Comparison of ENCODE assay signal across 9 mouse cellular contexts in the genomic region with DNA sequence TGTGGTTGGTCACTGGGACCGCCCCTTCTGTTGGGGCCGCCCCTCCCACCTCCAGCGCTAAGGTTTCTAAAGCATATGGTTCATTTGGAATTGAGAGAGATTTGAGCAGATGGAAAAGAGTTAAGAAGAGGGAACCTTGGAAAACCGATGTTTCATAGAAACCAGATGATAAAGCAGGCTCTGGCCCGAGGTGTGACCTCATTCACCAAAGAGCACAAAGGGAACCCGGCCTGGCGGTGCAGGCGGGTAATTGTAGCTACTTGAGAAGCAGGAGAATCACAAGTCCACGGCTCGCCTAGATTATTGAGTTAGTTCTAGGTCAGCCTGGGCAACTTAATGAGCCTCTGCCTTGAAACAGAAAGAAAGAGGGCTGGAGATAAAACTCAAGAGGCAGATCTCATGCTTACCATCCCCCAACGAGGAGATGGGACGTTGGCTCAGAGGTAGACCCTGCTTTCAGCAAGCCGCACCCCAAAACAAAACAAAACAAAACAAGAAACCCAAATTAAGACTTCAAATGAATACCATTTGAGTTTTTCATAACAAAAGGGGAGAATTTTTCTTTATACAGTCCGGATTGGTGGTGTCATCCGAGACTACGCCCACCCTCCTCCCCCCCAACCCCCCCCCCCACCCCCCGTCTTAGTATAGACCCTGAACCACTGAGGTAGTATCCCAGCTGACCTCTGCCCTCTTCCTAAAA. TPM values are rescaled to one million over a fixed set of nuclear protein-coding genes. Genes with fewer than 3 reads are reported as not detected.
DNase-seq lines count a peak whose midpoint lies in the region; ATAC-seq lines count a peak whose summit lies in the region.
"Had no signal": no experiment of that assay in that cellular context is flagged by ENCODE, and none has a peak within 500 bp of the region (broad histone marks: within the 10 kb centered on the region; RNA-seq: fewer than 3 reads in every experiment).

TSS of gene Grid2ip (plus strand) at position 653 of the 703 bp plus-strand sequence.

- H3K9me3 ChIP-seq in megakaryocyte, embryonic 14.5 days = peaks cover 34% of the 10 kb centered on the region
- H3K9me3 ChIP-seq in forebrain, embryonic 11.5 days (ENCODE audit: control insufficient read depth, low read length) = no peaks in the 10 kb centered on the region
- H3K9me3 ChIP-seq in limb, embryonic 12.5 days = 0 out of 2 replicates have a peak, but pooled peaks cover 6% of the 10 kb centered on the region
- H3K9me3 ChIP-seq: liver, embryonic 13.5 days had no signal

- no peaks in the 10 kb centered on the region for H3K36me3 ChIP-seq in megakaryocyte, embryonic 14.5 days (replicated peaks; ENCODE audit: low read length)
- no peaks in the 10 kb centered on the region for H3K36me3 ChIP-seq in forebrain, embryonic 11.5 days (ENCODE audit: control insufficient read depth, insufficient read depth, low read length)
- no peaks in the 10 kb centered on the region for H3K36me3 ChIP-seq in limb, embryonic 12.5 days
- H3K36me3 ChIP-seq: liver, embryonic 13.5 days had no signal

- peak within 1 kb of the TSS; percentile 37; the same call in 1 of the 2 replicates for H3K4me2 ChIP-seq in forebrain, embryonic 11.5 days (ENCODE audit: low read depth, low read length, severe bottlenecking)
- peak within 1 kb of the TSS; percentile 59 for H3K4me2 ChIP-seq in limb, embryonic 12.5 days
- H3K4me2 ChIP-seq: liver, embryonic 13.5 days had no signal

- H3K27me3 ChIP-seq in megakaryocyte, embryonic 14.5 days (replicated peaks) = peaks cover 81% of the 10 kb centered on the region
- H3K27me3 ChIP-seq in forebrain, embryonic 11.5 days (ENCODE audit: control insufficient read depth, insufficient read depth, low read length) = peaks cover 6% of the 10 kb centered on the region
- H3K27me3 ChIP-seq in limb, embryonic 12.5 days = peaks cover 60% of the 10 kb centered on the region

- no peak for ATAC-seq in megakaryocyte, adult 5-6 weeks (ENCODE audit: poor library complexity, severe bottlenecking)
- no peak for ATAC-seq in forebrain, embryonic 11.5 days (replicated peaks; ENCODE audit: low FRiP score)
- ATAC-seq in limb, embryonic 12.5 days (ENCODE audit: insufficient number of reproducible peaks, insufficient read depth, low FRiP score, low TSS enrichment, low read depth) = no peak
- no peak for ATAC-seq in megakaryocyte-erythroid progenitor cell, adult 5-6 weeks (replicated peaks; ENCODE audit: low FRiP score, low TSS enrichment, poor library complexity, severe bottlenecking)

- peak within 1 kb of the TSS; percentile 64 for H3K4me3 ChIP-seq in megakaryocyte, embryonic 14.5 days (replicated peaks)
- H3K4me3 ChIP-seq in forebrain, embryonic 11.5 days (ENCODE audit: low read depth, low read length) = 0 out of 2 replicates have a peak within 1 kb of the TSS, but pooled peaks have one; percentile 3
- peak within 1 kb of the TSS; percentile 34 for H3K4me3 ChIP-seq in limb, embryonic 12.5 days (replicated peaks)
- H3K4me3 ChIP-seq: gastrocnemius, adult 2 months; liver, embryonic 13.5 days had no signal

- WGBS in forebrain, embryonic 11.5 days = 15% methylated on average over 17 of the region's 17 CpGs
- WGBS in limb, embryonic 12.5 days = 19% methylated on average over 17 of the region's 17 CpGs

- peaks cover 20% of the 10 kb centered on the region for H3K4me1 ChIP-seq in megakaryocyte, embryonic 14.5 days
- peaks cover 10% of the 10 kb centered on the region; the same call in 1 of the 2 replicates for H3K4me1 ChIP-seq in forebrain, embryonic 11.5 days (replicated peaks; ENCODE audit: control insufficient read depth, insufficient read depth, low read length)
- H3K4me1 ChIP-seq in limb, embryonic 12.5 days (replicated peaks) = peaks cover 12% of the 10 kb centered on the region

- no peak within 1 kb of the TSS for H3K27ac ChIP-seq in forebrain, embryonic 11.5 days (ENCODE audit: low read depth, low read length)
- no peak within 1 kb of the TSS for H3K27ac ChIP-seq in limb, embryonic 12.5 days
- H3K27ac ChIP-seq: gastrocnemius, adult 2 months; liver, embryonic 13.5 days had no signal

- peak; percentile 57 for DNase-seq in forebrain, embryonic 11.5 days (ENCODE audit: low spot score)
- DNase-seq in frontal cortex, postnatal 36 days (ENCODE audit: low spot score in 2 of 2) = no peak
- no peak for DNase-seq in thymus, postnatal 0 days (ENCODE audit: low spot score)
- DNase-seq: gastrocnemius, adult 2 months; liver, embryonic 13.5 days had no signal

- peak within 1 kb of the TSS; percentile 45; the same call in 1 of the 2 replicates for H3K9ac ChIP-seq in forebrain, embryonic 11.5 days (ENCODE audit: low read length)
- H3K9ac ChIP-seq in limb, embryonic 12.5 days (replicated peaks) = peak within 1 kb of the TSS; percentile 52
- H3K9ac ChIP-seq: liver, embryonic 13.5 days had no signal

RNA-seq across cellular contexts. Expression of gene Grid2ip, which starts in this region (rescaled TPM):
- not detected in 2 replicates for polyA plus RNA-seq in megakaryocyte, embryonic 14.5 days (2012; ENCODE audit: insufficient read depth, low replicate concordance)
- total RNA-seq in megakaryocyte, adult 5-6 weeks (2015) = not detected in 2 replicates
- not detected in 2 replicates for total RNA-seq in megakaryocyte, adult 5-6 weeks (2017)
- 0.31 and 0.64 TPM in 2 replicates for polyA plus RNA-seq in forebrain, embryonic 11.5 days (2014; fragmentation: Nextera tagmentation; extraction: Ambion mirVana)
- 0.64 and 0.65 TPM in 2 replicates for polyA plus RNA-seq in limb, embryonic 12.5 days (2016; fragmentation: Nextera tagmentation; extraction: Ambion mirVana)
- not detected in 2 replicates for total RNA-seq in megakaryocyte-erythroid progenitor cell, adult 5-6 weeks (2014; fragmentation: Nextera tagmentation)
- total RNA-seq in megakaryocyte-erythroid progenitor cell, adult 5-6 weeks (2017) = not detected in 2 replicates
- polyA plus RNA-seq in thymus, postnatal 0 days (2015; fragmentation: Nextera tagmentation; extraction: Ambion mirVana) = 0.05 TPM in 1 of 2 replicates, not detected in the other
- total RNA-seq: gastrocnemius, adult 2 months had no signal
- polyA plus RNA-seq: liver, embryonic 13.5 days had no signal

Comparison
In these comparisons a context has a peak if more than half of its experiments do, and no peak if none do; other contexts are left out.
1. Peak in DNase-seq, H3K4me3 ChIP-seq, H3K9ac ChIP-seq and H3K4me2 ChIP-seq in forebrain, embryonic 11.5 days; RNA of the gene not detected or under 1 TPM.
2. H3K4me3 ChIP-seq: peak in every context shown above with its lines; median percentile 64 in megakaryocyte, embryonic 14.5 days; 34 in limb, embryonic 12.5 days; 3 in forebrain, embryonic 11.5 days.